Mouse (Mus musculus): ENCODE measurements around the gene Slc9c1. TPM values are rescaled to one million over a fixed set of nuclear protein-coding genes. Genes with fewer than 3 reads are reported as not detected.

Slc9c1 gene
- polyA plus RNA-seq, 1 experiment from 2014 or later = 0.08 TPM

DNA sequence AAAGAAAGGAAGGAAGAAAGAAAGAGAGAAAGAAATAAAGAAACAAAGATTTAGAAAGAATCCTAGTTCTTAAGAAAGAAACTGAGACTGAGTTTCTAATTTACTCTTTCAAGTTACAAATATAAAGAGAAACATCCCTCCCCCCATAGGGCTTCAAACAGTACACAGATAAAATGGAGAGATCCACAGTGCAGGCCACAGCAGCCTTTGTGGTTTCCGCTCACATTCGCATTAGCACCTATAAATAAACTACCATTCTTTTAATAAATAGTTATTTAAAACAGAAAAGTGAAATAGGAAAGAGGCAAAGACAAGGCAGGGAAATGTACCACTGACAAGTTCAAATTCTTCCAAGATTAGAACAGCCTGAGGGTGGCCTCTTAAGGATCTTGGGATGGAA is 89.7 kb downstream of the Slc9c1 start:
- DNase-seq (ENCODE audit: low spot score) = no peak

DNA sequence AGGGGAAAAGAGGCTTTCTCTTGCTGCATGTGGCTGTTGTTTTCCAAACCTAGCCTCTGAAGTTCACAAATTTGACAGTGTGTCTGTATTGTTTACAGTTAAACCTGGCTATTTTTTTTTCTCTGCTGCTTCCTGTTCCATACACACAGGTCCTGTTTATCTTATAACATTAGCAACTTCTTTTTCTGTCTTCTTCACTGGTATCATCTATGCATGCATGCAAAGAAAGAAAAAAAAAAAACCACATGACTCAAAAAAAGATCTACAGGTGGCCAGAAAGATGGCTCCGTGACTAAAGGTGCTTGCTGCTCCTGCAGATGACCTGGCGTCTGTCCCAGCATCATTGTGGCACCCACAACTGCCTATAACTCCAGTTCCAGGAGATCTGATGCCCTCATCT is 90.2 kb downstream of the Slc9c1 start:
- no peak for DNase-seq (ENCODE audit: low spot score)

DNA sequence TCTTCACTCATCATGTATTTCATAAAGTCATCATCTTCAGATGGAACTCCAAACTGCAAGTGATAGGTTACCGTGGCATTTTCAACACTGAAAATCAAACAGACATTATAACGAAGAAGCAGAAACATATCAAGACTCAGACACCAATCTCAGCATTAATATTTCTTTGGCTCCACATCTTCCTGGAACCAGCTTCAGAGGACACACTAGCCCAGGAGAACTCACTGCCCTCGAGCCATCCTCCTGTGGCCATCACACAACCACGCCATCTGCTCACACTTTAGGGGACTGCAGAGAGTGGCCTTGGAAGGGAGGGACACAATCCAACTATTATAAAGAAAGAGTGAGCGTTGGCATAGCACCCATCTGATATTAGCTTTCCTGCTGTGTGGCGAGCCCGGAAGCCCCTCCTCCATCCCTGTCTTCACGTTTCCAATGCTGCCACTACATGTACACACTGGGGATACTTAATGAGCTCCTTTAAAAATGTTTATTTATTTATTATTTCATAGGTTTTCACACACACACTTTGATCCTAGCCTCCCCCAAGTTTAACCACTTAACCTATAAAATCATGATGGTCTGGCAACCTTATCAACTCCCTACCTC is 94.5 kb downstream of the Slc9c1 start:
- no peak for DNase-seq (ENCODE audit: low spot score)

DNA sequence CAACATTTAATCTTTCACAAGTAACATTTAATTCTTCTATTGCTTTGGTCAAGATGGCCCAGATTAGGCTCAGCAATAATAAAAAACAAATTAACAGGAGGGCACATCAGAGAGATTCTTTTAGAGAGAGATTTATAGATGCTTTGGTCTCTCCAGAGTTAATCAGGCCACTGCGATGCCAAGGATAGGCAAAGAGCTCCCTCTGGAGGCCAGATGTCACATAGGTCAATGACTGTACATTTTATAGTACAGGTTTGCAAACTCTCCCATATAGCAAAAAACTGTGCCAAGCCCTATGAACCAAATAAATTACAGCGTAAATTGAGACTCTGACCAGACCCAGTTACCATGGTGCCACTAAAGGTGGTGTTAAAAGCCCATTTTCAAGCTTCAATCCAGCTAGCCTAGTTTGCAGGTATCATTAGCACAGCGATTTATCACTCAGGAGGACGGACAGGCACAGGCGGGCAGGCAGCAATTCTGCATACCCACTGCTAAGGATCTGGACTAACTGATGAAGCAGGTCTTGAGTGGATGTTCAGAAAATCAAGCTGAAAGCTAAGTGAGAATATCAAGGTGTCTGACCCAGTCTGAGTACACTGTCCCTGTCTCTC is 95.3 kb downstream of the Slc9c1 start:
- peak; percentile 58 for DNase-seq (ENCODE audit: low spot score)

DNA sequence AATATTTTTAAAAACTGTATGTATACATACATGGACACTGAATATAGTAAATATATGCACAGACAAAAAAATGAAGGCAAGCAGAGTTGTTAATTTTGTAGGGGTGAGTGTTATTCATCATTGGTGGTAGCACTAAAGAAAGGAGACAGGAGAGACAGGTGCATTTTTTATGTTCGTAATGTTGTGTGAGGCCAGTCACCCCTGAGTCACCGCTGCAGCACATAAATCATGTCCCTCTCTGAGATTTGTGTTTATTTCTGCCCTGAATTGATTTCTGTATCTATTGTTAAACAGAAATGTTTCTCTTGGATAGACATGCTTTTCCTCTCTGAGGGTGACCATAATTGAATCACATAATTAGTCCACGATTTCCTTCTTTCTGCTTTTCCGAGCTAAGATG is 97.3 kb downstream of the Slc9c1 start:
- DNase-seq (ENCODE audit: low spot score) = no peak

DNA sequence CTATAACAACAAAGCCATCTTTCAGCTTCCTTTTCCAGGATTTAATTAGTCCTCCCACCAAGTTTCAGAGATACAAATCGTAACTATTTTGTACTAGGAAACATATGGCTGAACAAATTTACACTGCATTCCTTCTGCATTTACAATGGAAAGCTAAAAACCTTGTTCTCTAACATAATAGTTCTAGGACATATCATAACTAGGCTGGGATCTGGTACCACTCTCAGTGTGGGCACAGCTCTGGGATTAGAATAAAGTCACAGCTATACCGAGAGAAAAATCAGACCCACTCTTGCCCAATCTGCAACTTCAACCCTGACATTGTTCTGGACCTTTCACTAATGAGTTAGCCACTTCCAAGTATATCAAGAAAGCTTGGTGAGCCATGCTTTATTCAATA is 100.7 kb downstream of the Slc9c1 start:
- no peak for DNase-seq (ENCODE audit: low spot score)

DNA sequence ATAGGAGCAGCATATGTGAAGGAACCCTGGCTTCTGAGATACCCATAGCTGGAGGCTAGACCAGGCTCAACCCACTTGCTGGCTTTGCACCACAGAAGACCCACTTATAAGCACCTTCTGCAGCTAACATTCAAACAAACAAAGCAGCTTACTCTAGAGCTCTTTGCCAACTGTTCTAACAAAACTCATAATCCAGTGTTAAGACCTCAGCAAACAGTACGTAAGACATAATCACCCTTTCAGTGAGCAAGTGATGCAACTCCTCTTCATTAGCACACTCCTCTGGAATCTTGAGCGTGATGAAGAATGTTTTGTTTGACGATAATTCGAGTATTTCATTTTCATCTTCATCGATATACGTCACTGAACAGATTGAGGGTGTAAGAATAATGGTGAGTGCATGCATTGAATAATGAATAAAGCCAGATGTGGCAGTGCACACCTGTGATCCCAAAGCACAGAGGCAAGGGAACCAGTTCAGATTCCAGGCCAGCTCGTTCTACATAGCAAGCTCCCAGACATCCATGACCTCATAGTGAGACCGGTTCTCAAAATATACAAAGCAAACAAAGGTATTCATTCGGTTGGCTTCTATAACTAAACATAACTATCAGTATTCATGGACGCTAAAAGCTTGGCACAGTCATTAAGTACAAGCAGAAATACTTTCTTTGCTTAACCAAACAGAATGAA is 105.1 kb downstream of the Slc9c1 start:
- DNase-seq (ENCODE audit: low spot score) = no peak

DNA sequence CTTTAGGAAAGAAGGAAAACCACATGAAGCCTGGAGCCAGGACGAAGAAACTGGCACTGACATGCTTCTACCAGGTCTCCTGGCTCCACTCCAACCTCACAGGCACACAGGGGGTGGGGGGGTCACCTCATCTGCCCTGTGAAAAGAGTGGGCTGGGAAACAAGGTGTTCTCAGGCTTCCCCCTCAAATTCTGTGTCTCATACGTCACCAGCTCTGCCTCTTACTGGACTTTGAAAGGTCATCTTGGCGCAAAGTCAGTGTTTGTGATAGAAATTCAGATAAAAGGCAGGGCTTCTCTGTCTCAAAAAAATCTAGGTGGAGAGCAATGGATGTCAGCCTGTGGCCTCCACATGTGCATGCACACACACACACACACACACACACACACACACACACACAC is 106.2 kb downstream of the Slc9c1 start:
- no peak for DNase-seq (ENCODE audit: low spot score)

DNA sequence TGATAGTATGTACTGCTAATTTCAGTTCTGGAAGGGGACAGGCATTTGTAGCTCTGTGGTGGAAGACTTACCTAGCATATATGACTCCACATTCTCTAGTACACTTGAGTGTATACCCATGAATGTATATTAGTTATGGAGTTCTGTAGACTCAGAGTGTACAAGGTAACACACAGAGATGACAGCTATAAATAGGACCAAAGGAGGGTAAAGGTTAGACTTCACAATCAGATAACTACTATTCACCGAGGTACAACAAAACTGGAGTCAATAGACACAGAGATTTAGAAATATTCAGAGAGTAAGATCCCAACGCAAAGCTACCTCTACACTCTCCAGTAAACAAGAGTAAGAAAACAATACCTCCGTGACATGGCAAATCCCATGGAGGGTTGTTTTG is 108.8 kb downstream of the Slc9c1 start:
- DNase-seq (ENCODE audit: low spot score) = no peak

DNA sequence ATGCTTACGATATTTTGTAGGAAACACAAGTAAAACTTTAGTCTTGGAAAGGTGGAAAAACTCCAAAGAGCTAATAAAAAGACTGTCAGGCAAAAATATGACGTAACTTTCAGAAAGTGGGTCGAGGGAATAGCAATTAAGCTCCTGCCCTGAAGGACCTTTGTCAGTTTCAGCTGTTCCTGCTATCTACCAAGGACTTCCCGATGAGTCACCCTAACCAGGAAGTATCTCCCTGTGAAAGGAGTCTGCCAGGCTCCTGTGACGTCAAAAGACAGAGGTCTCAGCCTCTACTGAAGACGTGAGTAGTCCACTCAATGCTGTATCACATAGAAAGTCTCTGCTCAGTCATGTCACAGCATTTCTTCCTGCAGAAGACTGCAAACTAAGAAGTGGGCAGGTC is 109.3 kb downstream of the Slc9c1 start:
- DNase-seq (ENCODE audit: low spot score) = no peak

DNA sequence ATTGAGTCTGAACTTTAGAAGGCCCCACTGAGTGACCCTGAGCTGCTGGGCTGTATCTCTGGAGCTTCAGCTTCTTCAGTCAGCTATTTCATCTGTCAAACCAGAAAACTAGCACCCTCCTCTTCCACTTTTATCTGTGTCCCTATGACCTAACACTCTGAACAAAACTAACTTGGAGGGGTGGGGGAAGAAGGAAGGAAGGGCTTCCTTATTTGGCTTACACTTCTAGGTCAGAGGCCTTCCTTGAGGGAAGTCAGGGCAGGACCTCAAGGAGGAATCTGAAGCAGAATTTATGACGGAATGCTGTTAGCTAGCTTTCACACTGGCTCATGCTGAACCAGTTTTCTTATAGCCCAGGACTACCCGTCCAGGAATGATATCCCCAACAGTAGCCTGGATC is 116.4 kb downstream of the Slc9c1 start:
- DNase-seq (ENCODE audit: low spot score) = no peak

DNA sequence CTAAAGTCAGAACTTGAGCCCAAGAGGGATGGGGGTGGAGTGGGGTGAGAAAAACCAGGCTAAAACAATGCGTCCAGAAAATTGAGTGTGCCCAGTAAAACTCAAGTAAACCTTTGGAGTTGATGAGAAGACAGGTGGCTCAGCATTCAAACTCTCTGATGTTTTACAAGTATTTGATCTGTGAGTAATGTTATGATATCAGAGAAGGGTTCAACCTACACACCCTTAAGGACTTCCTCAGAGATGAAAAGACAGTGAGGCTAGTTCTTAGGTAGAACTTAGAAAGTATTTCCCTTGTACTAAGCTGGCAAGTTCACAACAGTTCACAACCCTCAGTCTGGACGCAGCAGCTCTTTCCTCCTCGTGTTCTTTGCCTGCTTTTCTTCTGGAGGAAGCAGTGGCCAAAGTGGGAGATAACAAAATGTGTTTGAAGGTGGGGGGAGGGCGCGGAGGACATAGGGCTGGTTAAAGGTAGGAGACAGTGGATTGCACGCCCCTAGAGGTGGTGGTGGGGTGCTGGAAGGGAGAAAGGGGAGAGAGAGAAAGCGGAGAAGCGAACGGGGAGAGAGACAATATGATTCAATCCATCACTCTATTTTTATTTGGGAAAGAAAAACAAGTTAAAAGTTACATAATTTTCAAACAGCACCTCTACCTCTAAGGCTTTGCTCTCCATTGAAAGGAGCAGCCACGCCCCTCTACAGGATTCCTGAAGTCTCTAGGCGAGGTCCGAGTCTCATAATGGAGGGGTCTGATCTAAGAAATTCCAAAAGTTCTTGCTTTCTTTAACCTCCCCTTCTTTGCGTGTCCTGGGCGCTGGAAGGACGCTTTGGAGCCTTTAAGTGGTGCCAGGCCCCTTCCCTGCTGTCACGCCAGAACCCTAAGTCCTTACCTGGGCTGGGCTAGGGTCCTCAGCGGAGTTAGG is 118.2 kb downstream of the Slc9c1 start:
- peak; percentile 11 for DNase-seq (ENCODE audit: low spot score)

DNA sequence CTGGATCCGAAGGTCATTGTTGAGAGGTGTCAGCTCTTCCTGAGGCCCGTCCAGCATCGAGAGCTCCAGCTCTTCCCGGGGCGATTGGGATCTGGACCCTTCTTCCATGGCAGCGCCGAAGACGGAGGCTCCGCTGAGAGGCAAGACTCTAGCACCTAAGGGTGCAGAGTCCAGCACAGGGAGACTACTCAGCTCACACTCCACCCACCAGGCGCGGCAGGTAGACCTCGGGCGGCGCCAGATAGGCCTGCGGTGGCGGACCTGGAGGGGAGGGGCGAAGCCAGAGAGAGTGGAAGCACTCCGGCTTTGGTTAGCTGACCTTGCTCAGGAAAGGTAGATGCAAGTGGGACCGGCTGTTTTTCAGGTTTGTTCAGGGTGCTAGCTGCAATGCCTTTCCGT is 118.8 kb downstream of the Slc9c1 start, which contains the start of gene BC016579:
TSS of gene BC016579 (minus strand) at position 135 of the 399 bp plus-strand sequence.
- DNase-seq (ENCODE audit: low spot score) = no peak

DNA sequence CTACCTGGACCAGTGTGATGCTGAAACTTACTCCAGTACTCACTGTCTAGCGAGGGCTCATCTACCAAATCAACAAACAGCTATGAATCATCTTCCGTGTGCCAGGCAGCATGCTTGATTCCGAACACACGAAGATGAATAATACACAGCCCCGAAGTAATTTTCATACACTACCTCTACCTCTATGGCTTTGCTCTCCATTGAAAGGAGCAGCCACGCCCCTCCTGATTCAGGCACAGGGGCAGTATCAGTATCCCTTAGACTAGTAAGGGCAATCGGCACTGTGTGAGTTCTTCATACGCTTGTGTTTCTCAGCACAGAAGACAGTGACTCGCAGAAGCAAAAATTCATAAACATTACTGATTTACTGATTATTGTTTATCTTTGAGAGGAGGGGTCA is 119.4 kb downstream of the Slc9c1 start:
- no peak for DNase-seq (ENCODE audit: low spot score)

Other genes starting within 250 kb of the Slc9c1 start
- gene Cd200, start 126.3 kb upstream of the Slc9c1 start, polyA plus RNA-seq (2015; fragmentation: Nextera tagmentation; extraction: Ambion mirVana) = 63.7 and 79.1 TPM in 2 replicates
- gene Gm609, start 42.3 kb upstream of the Slc9c1 start, polyA plus RNA-seq (2015; fragmentation: Nextera tagmentation; extraction: Ambion mirVana) = 0.08 TPM in 1 of 2 replicates, not detected in the other
- not detected in 2 replicates for gene Gm17783, start 3.3 kb upstream of the Slc9c1 start, polyA plus RNA-seq (2015; fragmentation: Nextera tagmentation; extraction: Ambion mirVana)
- 0.95 and 0.96 TPM in 2 replicates for gene Gcsam, start 75.1 kb downstream of the Slc9c1 start, polyA plus RNA-seq (2015; fragmentation: Nextera tagmentation; extraction: Ambion mirVana)
- gene BC016579, start 118.8 kb downstream of the Slc9c1 start, polyA plus RNA-seq (2015; fragmentation: Nextera tagmentation; extraction: Ambion mirVana) = 0.28 and 0.34 TPM in 2 replicates
- 0.10 and 0.17 TPM in 2 replicates for gene Tmprss7, start 158.3 kb downstream of the Slc9c1 start, polyA plus RNA-seq (2015; fragmentation: Nextera tagmentation; extraction: Ambion mirVana)
- gene Tagln3, start 189.3 kb downstream of the Slc9c1 start, polyA plus RNA-seq (2015; fragmentation: Nextera tagmentation; extraction: Ambion mirVana) = 0.33 and 0.46 TPM in 2 replicates
- gene Abhd10, start 207.6 kb downstream of the Slc9c1 start, polyA plus RNA-seq (2015; fragmentation: Nextera tagmentation; extraction: Ambion mirVana) = 34.3 and 39.5 TPM in 2 replicates